Mouse (Mus musculus) midbrain, embryonic 11.5 days (tissue): ENCODE results near the gene Aif1. TPM values are rescaled to one million over a fixed set of nuclear protein-coding genes. Genes with fewer than 3 reads are reported as not detected.
"Not testable (repeated sequence)": the region's sequence is repeated elsewhere in the genome, so short reads cannot be mapped to it uniquely, and the experiment has no call there.

Experiments used
- ATAC-seq: fragments of 200-750 bp; cut with Nextera tagmentation; 2 replicates; pipeline ENCODE4 v1.8.0; 2017; ENCODE audit warnings: moderate TSS enrichment, moderate library complexity; ENCODE audit not compliant: low FRiP score
- DNase-seq: peaks from one replicate; pipeline ENCODE4 v3.0.0; 2015; ENCODE audit warnings: low spot score; ENCODE audit errors: missing footprints
- H3K27ac ChIP-seq: fragments of 300-500 bp; sonication (generic); 2 replicates; pipeline ENCODE4 v1.5.1; 2014; ENCODE audit warnings: low read depth, low read length
- H3K27me3 ChIP-seq: fragments of 300-500 bp; sonication (generic); 2 replicates; pipeline ENCODE4 v1.6.1; 2014; ENCODE audit warnings: mild to moderate bottlenecking, low read length, moderate library complexity, mixed read lengths; ENCODE audit not compliant: control insufficient read depth, insufficient read depth
- H3K36me3 ChIP-seq: fragments of 300-500 bp; sonication (generic); 2 replicates; pipeline ENCODE4 v1.6.1; 2014; ENCODE audit warnings: mild to moderate bottlenecking, low read length, moderate library complexity, mixed read lengths; ENCODE audit not compliant: control insufficient read depth, insufficient read depth
- H3K4me1 ChIP-seq: fragments of 300-500 bp; sonication (generic); 2 replicates; pipeline ENCODE4 v1.6.1; 2014; ENCODE audit warnings: low read length; ENCODE audit not compliant: control insufficient read depth, insufficient read depth
- H3K4me2 ChIP-seq: fragments of 300-500 bp; sonication (generic); 2 replicates; pipeline ENCODE4 v1.6.1; 2014; ENCODE audit warnings: mild to moderate bottlenecking, moderate library complexity
- H3K4me3 ChIP-seq: fragments of 300-500 bp; sonication (generic); 2 replicates; pipeline ENCODE4 v1.5.1; 2014; ENCODE audit warnings: low read depth, low read length
- H3K9ac ChIP-seq: fragments of 300-500 bp; sonication (generic); 2 replicates; pipeline ENCODE4 v1.6.1; 2014; ENCODE audit warnings: low read length
- H3K9me3 ChIP-seq: fragments of 300-500 bp; sonication (generic); 2 replicates; pipeline ENCODE4 v1.6.1; 2016; ENCODE audit warnings: low read length; ENCODE audit not compliant: control insufficient read depth
- WGBS: fragments of 180-500 bp; shearing (Covaris S2); extraction: QIAGEN DNeasy Blood & Tissue Kit; methylation state at CpG from one replicate; pipeline ENCODE4 v1.1.7; 2014; 5-methylcytosine and 5-hydroxymethylcytosine counted together
- polyA plus RNA-seq: library from polyadenylated mRNA; unstranded; fragments of >200 nt; fragmentation: Nextera tagmentation; extraction: Ambion mirVana; gene quantifications from 2 replicates; pipeline ENCODE4 v1.2.1, GENCODE M21; 2014

Gene Aif1
- polyA plus RNA-seq, 1 experiment from 2014 or later, result 8.4 TPM

DNA sequence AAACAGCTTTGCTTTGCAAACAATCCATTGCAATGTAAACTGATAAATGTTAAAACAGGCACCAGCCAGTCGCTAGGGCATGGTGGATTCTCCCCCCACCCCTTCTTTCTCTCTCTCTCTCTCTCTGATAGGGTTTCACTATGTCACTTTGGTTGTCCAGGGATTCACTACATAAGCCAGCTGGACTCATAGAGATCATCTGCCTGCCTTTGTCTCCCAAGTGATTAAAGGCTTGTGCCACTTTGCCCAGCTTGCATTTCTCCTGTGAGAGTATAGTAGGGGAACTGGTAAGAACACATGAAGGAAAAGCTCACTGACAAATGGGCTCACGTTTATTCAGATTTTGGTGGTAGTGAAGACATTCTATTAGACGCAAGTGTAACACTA, 43.7 kb downstream of the Aif1 start:
- peaks cover 9% of the 10 kb centered on the region for H3K4me1 ChIP-seq
- no peak overlapping the region for H3K4me3 ChIP-seq
- H3K9me3 ChIP-seq, result no peaks in the 10 kb centered on the region
- no peaks in the 10 kb centered on the region for H3K36me3 ChIP-seq
- DNase-seq, result no peak
- no peaks in the 10 kb centered on the region for H3K27me3 ChIP-seq
- ATAC-seq, result no peak
- H3K27ac ChIP-seq, result no peak overlapping the region
- no peak overlapping the region for H3K9ac ChIP-seq
- H3K4me2 ChIP-seq, result no peak overlapping the region
- 82% methylated on average over 3 of the region's 3 CpGs for WGBS

DNA sequence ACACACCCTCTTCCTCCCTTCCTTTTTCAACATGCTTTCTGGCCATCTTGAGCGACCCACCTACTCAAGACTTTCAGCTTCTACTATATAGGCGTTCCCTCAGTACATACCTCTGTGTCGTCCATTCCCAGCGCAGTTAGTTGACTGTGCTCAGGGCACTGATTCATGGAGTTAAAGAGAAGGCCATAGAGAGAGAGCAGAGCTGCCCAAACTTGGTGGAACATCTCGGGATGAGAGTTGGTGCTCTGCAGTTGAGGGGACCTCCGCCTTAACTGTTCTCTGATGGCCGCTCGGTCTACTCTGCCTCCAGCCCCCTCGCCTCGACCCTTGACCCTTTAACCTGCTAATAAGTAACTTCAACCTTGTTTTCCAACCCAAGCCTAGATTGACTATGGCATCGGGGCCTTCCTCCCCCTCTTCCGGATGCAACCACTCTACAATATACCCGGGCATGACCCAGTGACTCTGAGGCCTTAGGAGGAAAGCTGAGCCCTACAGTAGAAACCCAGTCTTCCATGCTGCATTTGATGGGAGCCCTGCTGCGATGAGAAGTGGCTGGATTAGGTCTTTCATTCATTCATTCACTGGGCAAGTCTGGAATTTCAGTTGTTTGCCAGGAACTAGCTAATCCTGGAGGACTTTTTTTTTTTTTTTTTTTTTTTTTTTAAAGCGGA, 44.2 kb downstream of the Aif1 start, which contains the start of gene Apom:
TSS of gene Apom (minus strand) at position 551 of the 674 bp plus-strand sequence.
- H3K27ac ChIP-seq, result no peak within 1 kb of the TSS
- 87% methylated on average over 15 of the region's 15 CpGs for WGBS
- no peaks in the 10 kb centered on the region for H3K9me3 ChIP-seq
- DNase-seq, result no peak
- ATAC-seq, result no peak
- no peak within 1 kb of the TSS for H3K4me3 ChIP-seq
- H3K4me2 ChIP-seq, result no peak within 1 kb of the TSS
- peaks cover 9% of the 10 kb centered on the region for H3K4me1 ChIP-seq
- no peaks in the 10 kb centered on the region for H3K36me3 ChIP-seq
- H3K27me3 ChIP-seq, result no peaks in the 10 kb centered on the region
- no peak within 1 kb of the TSS for H3K9ac ChIP-seq

DNA sequence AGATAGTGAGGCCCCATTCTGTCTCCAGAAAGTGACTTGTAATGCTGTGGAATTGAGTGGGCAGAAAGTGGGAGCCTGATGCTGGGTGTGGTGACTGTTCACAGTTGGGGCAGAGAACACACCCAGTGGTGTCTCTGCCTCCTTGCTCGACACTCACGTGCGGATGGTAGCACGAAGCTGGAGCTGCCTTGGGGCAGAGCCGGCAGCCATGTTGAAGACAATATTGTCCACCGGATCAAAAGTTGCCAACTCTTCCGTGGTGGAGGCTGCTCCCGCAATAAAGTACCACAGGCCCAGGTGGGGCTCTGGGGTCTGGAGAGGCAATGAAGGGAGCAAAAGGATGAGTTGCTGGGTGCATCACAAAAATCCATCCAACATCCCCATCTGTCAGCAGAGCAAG, 44.8 kb downstream of the Aif1 start:
- Histone ChIP-seq H3K9ac (no peak overlapping the region), H3K36me3 (no peaks in the 10 kb centered on the region), H3K27me3 (no peaks in the 10 kb centered on the region), H3K4me3 (no peak overlapping the region), H3K27ac (no peak overlapping the region), H3K4me1 (peaks cover 8% of the 10 kb centered on the region), H3K9me3 (no peaks in the 10 kb centered on the region), H3K4me2 (no peak overlapping the region)
- no peak for DNase-seq
- ATAC-seq, result no peak
- 90% methylated on average over 8 of the region's 8 CpGs for WGBS

DNA sequence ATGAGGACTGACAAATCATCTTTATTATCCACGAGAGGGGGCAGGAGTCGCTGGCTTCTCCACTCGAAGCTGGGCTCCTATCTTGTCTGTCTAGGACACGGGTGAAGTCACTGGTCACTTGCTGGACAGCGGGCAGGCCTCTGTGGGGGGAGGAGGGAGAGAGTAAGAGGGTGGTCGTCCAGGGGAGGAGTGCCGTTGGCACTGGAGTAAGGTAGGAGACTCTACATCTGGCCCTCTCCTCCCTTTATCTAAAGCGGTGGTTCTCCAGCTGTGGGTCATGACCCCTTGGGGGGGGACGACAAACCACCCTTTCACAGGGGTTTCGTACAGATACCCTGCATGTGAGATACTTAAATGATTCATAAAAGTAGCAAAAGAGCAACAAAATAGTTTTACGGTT, 46.9 kb downstream of the Aif1 start:
- DNase-seq (no peak), ATAC-seq (no peak)
- Histone ChIP-seq H3K4me3 (no peak overlapping the region), H3K27me3 (no peaks in the 10 kb centered on the region), H3K27ac (no peak overlapping the region), H3K9ac (no peak overlapping the region), H3K36me3 (no peaks in the 10 kb centered on the region), H3K9me3 (no peaks in the 10 kb centered on the region), H3K4me1 (peaks cover 14% of the 10 kb centered on the region), H3K4me2 (no peak overlapping the region)
- WGBS, result 69% methylated on average over 11 of the region's 11 CpGs

DNA sequence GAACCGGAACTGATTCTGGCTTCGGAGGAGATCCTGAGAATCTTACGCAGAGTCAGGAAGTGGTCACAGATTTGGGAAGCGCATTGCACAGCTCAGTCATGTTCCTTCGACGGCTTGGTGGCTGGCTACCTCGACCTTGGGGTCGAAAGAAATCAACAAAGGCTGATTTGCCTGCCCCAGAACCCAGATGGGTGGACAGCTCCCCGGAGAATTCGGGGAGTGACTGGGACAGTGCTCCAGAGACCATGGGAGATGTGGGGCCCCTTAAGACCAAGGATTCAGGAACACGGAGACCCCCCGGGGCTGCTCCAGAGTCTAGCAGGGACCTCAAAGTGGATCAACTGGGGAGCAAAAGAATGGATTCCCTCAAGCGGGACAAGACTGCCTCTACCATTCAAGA, 48.9 kb downstream of the Aif1 start:
- no peak overlapping the region for H3K27ac ChIP-seq
- H3K27me3 ChIP-seq, result no peaks in the 10 kb centered on the region
- no peaks in the 10 kb centered on the region; the same call in 1 of the 2 replicates for H3K36me3 ChIP-seq
- peak overlapping the region; percentile 62 for H3K4me3 ChIP-seq
- ATAC-seq, result no peak
- WGBS, result 78% methylated on average over 13 of the region's 13 CpGs
- DNase-seq, result no peak
- H3K9ac ChIP-seq, result peak overlapping the region; percentile 92; the same call in 1 of the 2 replicates
- peak overlapping the region; percentile 75 for H3K4me2 ChIP-seq
- H3K9me3 ChIP-seq, result no peaks in the 10 kb centered on the region
- H3K4me1 ChIP-seq, result peaks cover 16% of the 10 kb centered on the region

DNA sequence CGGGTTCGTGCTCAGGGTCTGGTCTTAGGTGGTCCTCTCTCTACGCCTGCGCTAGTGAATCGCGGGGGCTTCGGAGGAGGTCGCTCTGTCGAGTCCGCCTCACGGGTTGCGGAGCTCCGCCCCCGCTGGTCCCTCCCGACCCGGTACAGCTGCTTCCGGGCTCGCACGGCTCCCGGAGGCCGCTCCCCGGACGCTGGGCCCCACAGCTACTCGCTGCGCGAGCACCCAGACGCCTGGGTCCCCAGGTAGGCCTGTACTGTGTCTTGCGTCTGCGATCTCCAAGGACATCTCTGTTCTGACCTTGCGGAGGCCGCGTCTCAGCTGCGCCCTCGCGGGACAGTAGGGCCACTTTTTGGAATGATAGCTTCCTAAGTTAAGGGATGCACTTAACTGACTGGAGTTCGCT, 49.7 kb downstream of the Aif1 start, which contains the start of gene D17H6S53E:
TSS of gene D17H6S53E (plus strand) at position 168 of the 406 bp plus-strand sequence.
- H3K27ac ChIP-seq, result peak within 1 kb of the TSS; percentile 40
- H3K4me2 ChIP-seq, result peak within 1 kb of the TSS; percentile 75
- peaks cover 16% of the 10 kb centered on the region for H3K4me1 ChIP-seq
- H3K36me3 ChIP-seq, result no peaks in the 10 kb centered on the region; the same call in 1 of the 2 replicates
- WGBS, result under 1% methylated on average over 36 of the region's 36 CpGs
- H3K9me3 ChIP-seq, result no peaks in the 10 kb centered on the region
- DNase-seq (peak; percentile 93), ATAC-seq (peak; percentile 48)
- H3K9ac ChIP-seq, result peak within 1 kb of the TSS; percentile 92
- H3K4me3 ChIP-seq, result peak within 1 kb of the TSS; percentile 62
- no peaks in the 10 kb centered on the region for H3K27me3 ChIP-seq

DNA sequence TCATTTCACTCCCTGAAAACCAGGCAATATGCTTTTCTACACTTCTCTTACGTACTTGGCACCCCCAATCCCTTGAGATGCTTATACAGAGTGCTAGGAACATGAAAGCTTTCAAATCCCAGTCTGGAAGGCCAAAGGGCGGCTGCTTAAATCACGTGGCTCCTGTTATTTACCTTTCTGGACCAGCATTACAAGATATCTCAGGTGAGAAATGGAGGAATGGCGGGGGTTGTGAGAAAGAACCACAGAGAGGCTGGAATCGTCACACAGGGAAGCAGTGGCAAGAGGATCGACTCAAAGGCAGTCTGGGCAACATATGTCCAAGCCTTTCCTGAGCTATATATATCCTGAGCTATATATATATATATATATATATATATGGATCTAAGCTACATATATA, 50.3 kb downstream of the Aif1 start:
- no peaks in the 10 kb centered on the region for H3K27me3 ChIP-seq
- DNase-seq (no peak), ATAC-seq (no peak)
- H3K36me3 ChIP-seq, result no peaks in the 10 kb centered on the region; the same call in 1 of the 2 replicates
- H3K4me1 ChIP-seq, result peaks cover 16% of the 10 kb centered on the region
- no peaks in the 10 kb centered on the region for H3K9me3 ChIP-seq
- H3K27ac ChIP-seq, result no peak overlapping the region
- 40% methylated on average over 6 of the region's 6 CpGs for WGBS
- peak overlapping the region; percentile 75 for H3K4me2 ChIP-seq
- H3K4me3 ChIP-seq, result peak overlapping the region; percentile 62
- peak overlapping the region; percentile 92 for H3K9ac ChIP-seq

DNA sequence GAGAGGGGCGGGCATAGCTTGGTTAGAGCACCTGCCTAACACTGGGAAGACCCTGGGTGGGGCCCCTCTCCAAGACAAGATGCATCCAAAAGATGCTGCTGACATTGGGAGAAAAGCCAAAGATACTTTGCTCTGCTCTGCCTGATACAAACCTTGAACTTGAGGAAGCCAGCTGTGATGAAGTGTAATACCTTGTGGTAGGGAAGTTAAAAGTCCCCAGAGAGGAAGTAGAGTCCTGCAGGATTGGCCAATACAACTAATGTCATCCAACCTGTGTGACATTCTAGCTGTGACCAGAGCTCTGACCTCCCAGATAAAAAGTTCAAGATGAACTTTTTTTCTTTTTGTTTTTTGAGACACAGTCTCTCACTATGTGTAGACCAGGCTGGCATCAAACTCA, 50.8 kb downstream of the Aif1 start:
- Histone ChIP-seq H3K27me3 (no peaks in the 10 kb centered on the region), H3K9me3 (no peaks in the 10 kb centered on the region), H3K4me1 (peaks cover 21% of the 10 kb centered on the region), H3K9ac (no peak overlapping the region), H3K27ac (no peak overlapping the region), H3K4me2 (no peak overlapping the region), H3K36me3 (no peaks in the 10 kb centered on the region; the same call in 1 of the 2 replicates), H3K4me3 (no peak overlapping the region)
- ATAC-seq, result no peak
- WGBS, result 100% methylated on average over 1 of the region's 1 CpGs
- DNase-seq, result no peak

DNA sequence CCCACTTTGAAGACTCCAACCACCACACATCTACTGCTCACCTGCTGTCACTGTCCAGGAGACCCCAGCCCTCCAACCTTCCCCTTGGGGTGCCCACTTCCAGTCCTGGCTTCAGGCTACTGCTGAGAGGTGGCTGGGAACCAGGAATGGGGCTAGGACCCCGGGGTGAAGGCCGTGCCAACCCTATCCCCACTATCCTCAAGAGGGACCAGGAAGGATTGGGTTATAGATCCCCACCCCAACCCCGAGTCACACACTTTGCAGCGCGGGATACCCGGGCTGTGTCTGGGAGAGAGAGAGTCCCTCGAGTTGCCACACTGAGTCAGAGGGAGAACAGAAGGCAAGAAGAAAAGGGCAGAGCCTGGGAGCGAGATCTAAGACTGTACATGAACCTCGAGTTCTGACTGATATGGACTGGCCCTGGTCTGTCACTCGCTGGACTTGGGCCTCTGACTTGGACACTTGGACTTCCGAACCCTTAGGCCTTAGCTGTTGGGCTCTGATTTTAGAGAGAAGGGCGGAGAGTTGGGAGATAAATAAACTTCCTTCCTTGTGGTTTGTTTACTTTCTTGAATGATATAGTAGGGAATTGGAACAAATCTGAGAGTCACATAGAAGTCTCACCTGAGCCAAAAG, 51.5 kb downstream of the Aif1 start:
- not testable (repeated sequence) for H3K4me2 ChIP-seq, DNase-seq, H3K27me3 ChIP-seq, H3K9ac ChIP-seq, H3K27ac ChIP-seq, H3K4me3 ChIP-seq, H3K36me3 ChIP-seq, H3K9me3 ChIP-seq, ATAC-seq
- WGBS, result 93% methylated on average over 12 of the region's 12 CpGs
- H3K4me1 ChIP-seq, result peaks cover 23% of the 10 kb centered on the region
